Mouse (Mus musculus) limb, embryonic 11.5 days (tissue): ENCODE results near the gene Krt222. TPM values are rescaled to one million over a fixed set of nuclear protein-coding genes. Genes with fewer than 3 reads are reported as not detected.
A peak's percentile ranks its signal among the peaks of the same experiment; 100 is the strongest.

ENCODE experiments used
- ATAC-seq: fragments of 200-750 bp; cut with Nextera tagmentation; 2 replicates; pipeline ENCODE4 v1.8.0; 2017; ENCODE audit warnings: low read depth; ENCODE audit not compliant: insufficient number of reproducible peaks, low FRiP score, low TSS enrichment
- DNase-seq: peaks from one replicate; pipeline ENCODE4 v3.0.0-alpha.2; 2015; ENCODE audit warnings: low spot score
- H3K27ac ChIP-seq: fragments of 300-500 bp; sonication (generic); replicated peaks from 2 replicates; pipeline ENCODE4 v1.5.1; 2014; ENCODE audit warnings: low read depth, mild to moderate bottlenecking, low read length
- H3K27me3 ChIP-seq: fragments of 300-500 bp; sonication (generic); 2 replicates; pipeline ENCODE4 v1.6.1; 2014; ENCODE audit warnings: mild to moderate bottlenecking, low read length, mixed read lengths; ENCODE audit not compliant: control insufficient read depth, insufficient read depth
- H3K36me3 ChIP-seq: fragments of 300-500 bp; sonication (generic); 2 replicates; pipeline ENCODE4 v1.6.1; 2014; ENCODE audit warnings: mild to moderate bottlenecking, low read length, moderate library complexity, mixed read lengths; ENCODE audit not compliant: control insufficient read depth, insufficient read depth
- H3K4me1 ChIP-seq: fragments of 300-500 bp; sonication (generic); 2 replicates; pipeline ENCODE4 v1.6.1; 2014; ENCODE audit warnings: low read length, mixed read lengths; ENCODE audit not compliant: control insufficient read depth, insufficient read depth
- H3K4me2 ChIP-seq: fragments of 300-500 bp; sonication (generic); 2 replicates; pipeline ENCODE4 v1.6.1; 2014; ENCODE audit warnings: low read depth, mild to moderate bottlenecking, moderate library complexity; ENCODE audit not compliant: severe bottlenecking
- H3K4me3 ChIP-seq: fragments of 300-500 bp; sonication (generic); 2 replicates; pipeline ENCODE4 v1.5.1; 2014; ENCODE audit warnings: low read depth, low read length
- H3K9ac ChIP-seq: fragments of 300-500 bp; sonication (generic); 2 replicates; pipeline ENCODE4 v1.6.1; 2014; ENCODE audit warnings: mild to moderate bottlenecking, low read length
- H3K9me3 ChIP-seq: fragments of 300-500 bp; sonication (generic); 2 replicates; pipeline ENCODE4 v1.6.1; 2016; ENCODE audit warnings: low read length; ENCODE audit not compliant: control insufficient read depth
- WGBS: fragments of 180-500 bp; shearing (Covaris S2); extraction: QIAGEN DNeasy Blood & Tissue Kit; methylation state at CpG from one replicate; pipeline ENCODE4 v1.1.7; 2014; 5-methylcytosine and 5-hydroxymethylcytosine counted together
- polyA plus RNA-seq: library from polyadenylated mRNA; unstranded; fragments of >200 nt; fragmentation: Nextera tagmentation; extraction: Ambion mirVana; gene quantifications from 2 replicates; pipeline ENCODE4 v1.2.1, GENCODE M21; 2014

Krt222 gene
- polyA plus RNA-seq = 0.13 and 0.16 TPM in 2 replicates

DNA sequence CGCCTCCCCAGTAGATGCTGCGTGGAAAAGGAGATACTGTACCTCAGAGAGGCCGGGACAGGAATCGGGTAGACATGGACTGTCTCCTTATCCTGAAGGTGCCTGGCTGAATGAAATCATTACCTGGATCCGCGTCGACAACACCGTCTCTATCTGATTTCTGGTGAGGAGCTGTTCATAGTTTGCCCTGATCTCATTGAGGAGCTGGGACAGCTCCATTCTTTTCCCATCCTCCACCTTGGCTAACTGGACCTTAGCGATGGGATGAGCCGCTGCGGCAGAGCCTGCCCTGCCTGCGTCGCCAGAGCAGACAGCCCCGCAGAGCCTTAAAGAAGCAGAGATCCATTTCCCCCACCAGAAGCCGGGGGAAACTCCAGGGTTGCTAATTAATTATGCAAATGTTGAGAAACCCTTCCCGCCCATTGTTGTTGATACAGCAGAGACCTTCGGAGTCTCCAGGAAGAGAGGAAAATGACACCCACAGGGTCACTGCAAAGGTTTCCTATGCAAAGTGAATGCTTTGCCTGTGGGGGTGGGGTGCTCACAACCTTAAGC, at the start of gene Krt222:
Gene Krt222, minus strand, starts transcription at position 266 of the 555 bp plus-strand sequence.
- H3K27me3 ChIP-seq = no peaks in the 10 kb centered on the region
- H3K9ac ChIP-seq = no peak within 1 kb of the TSS
- H3K4me3 ChIP-seq = peak within 1 kb of the TSS; percentile 16; the same call in 1 of the 2 replicates
- no peak for DNase-seq
- no peak for ATAC-seq
- H3K4me1 ChIP-seq = peaks cover 4% of the 10 kb centered on the region; the same call in 1 of the 2 replicates
- H3K4me2 ChIP-seq = peak within 1 kb of the TSS; percentile 37; the same call in 1 of the 2 replicates
- no peaks in the 10 kb centered on the region for H3K9me3 ChIP-seq
- 5% methylated on average over 17 of the region's 17 CpGs for WGBS
- no peaks in the 10 kb centered on the region for H3K36me3 ChIP-seq
- H3K27ac ChIP-seq = no peak within 1 kb of the TSS

DNA sequence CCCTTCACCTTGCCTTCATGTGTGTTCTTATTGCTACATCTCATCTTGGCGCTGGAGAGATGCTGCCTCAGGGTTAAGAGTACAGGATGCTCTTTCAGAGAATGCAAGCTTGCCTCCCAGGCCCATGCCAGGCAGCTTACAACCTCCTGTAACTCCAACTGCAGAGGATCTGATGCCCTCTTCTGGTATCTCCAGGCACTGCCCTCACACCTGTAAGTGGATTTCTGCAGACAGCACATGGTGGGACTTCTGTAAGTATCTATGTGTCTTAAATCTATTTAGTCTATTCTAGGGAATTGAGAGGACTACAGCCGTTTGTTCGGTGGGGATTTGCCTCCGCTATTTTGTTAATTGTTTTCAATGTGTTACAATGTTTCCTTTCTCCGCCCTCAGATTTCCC, 49.0 kb upstream of the Krt222 start:
- H3K27me3 ChIP-seq = no peaks in the 10 kb centered on the region
- no peak overlapping the region for H3K27ac ChIP-seq
- H3K36me3 ChIP-seq = no peaks in the 10 kb centered on the region
- H3K4me3 ChIP-seq = no peak overlapping the region
- H3K4me1 ChIP-seq = no peaks in the 10 kb centered on the region
- no peak overlapping the region for H3K9ac ChIP-seq
- no peak overlapping the region for H3K4me2 ChIP-seq
- ATAC-seq = no peak
- WGBS = 63% methylated on average over 5 of the region's 5 CpGs
- no peaks in the 10 kb centered on the region for H3K9me3 ChIP-seq
- DNase-seq = peak; percentile 61

DNA sequence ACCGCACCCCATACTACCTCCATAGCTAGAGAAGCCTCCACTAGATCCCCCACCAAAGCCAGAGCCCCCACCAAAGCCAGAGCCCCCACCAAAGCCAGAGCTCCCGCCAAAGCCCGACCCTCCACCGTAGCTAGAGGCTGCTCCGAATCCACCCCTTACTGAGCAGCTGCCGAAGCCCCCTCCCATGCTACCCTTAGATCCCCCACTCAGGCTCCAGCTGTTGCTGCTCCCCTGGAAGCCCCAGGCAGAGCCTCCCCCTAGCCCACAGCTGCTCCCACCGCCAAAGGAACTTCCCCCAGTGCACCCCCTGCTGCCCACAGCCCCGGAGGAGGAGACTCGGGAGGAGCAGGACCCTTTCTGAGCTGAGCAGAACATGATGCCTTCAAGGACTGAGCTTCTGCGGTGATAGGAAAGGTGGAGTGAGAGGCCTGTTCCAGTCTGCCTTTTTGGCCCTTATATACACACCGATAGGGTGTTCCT, 41.0 kb upstream of the Krt222 start, which contains the start of gene Krt24:
Gene Krt24, minus strand, starts transcription at position 430 of the 480 bp plus-strand sequence.
- DNase-seq (no peak), ATAC-seq (peak; percentile 31; the same call in 1 of the 2 replicates)
- no peak within 1 kb of the TSS for H3K9ac ChIP-seq
- H3K4me3 ChIP-seq = no peak within 1 kb of the TSS
- H3K4me2 ChIP-seq = no peak within 1 kb of the TSS
- no peaks in the 10 kb centered on the region for H3K27me3 ChIP-seq
- no peaks in the 10 kb centered on the region for H3K9me3 ChIP-seq
- WGBS = 43% methylated on average over 11 of the region's 11 CpGs
- no peaks in the 10 kb centered on the region for H3K4me1 ChIP-seq
- H3K27ac ChIP-seq = no peak within 1 kb of the TSS
- H3K36me3 ChIP-seq = no peaks in the 10 kb centered on the region

DNA sequence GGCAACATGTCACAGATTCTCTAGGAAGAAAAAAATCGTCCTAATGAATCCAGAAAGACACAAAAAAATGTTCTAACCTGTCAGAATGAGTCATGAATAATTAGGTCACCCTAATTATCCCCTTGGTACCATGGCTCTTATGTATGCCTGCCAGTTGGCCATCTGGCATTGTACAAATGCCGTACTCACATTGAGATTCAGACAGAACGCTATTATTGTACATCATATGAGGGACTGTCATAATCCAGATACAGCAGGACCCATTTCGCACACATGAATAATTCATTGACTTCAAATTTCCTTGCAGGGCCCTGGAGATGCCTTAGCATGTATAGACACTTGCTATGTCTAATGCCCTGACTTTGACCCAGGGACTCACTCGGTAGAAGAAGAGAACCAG, 40.1 kb upstream of the Krt222 start:
- Histone ChIP-seq H3K9me3 (no peaks in the 10 kb centered on the region), H3K4me2 (no peak overlapping the region), H3K4me1 (no peaks in the 10 kb centered on the region), H3K27me3 (no peaks in the 10 kb centered on the region), H3K27ac (no peak overlapping the region), H3K36me3 (no peaks in the 10 kb centered on the region), H3K9ac (no peak overlapping the region), H3K4me3 (no peak overlapping the region)
- DNase-seq (no peak), ATAC-seq (no peak)
- WGBS = 88% methylated on average over 5 of the region's 5 CpGs

DNA sequence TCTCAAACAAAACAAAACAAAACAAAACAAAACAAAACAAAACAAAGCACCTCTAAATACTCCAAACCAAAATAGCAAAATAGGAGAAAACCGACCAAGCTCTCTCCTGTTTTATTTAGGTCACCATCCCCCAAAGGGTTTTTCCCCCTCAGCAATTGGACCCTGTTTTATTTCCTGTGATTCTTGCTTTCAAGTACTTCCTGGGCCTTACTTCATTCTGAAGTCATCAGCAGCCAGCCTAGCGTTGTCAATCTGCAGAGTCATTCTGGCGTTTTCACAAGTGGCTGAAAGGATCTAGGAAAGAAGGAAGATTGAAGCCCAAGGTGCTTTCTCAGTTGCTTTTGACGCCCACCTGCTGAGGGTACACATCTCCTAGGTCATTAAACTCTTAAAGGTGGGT, 39.4 kb upstream of the Krt222 start:
- Histone ChIP-seq H3K4me1 (no peaks in the 10 kb centered on the region), H3K9me3 (no peaks in the 10 kb centered on the region), H3K36me3 (no peaks in the 10 kb centered on the region), H3K27ac (no peak overlapping the region), H3K27me3 (no peaks in the 10 kb centered on the region), H3K4me3 (no peak overlapping the region), H3K4me2 (no peak overlapping the region), H3K9ac (no peak overlapping the region)
- 54% methylated on average over 4 of the region's 4 CpGs for WGBS
- DNase-seq (no peak), ATAC-seq (no peak)

DNA sequence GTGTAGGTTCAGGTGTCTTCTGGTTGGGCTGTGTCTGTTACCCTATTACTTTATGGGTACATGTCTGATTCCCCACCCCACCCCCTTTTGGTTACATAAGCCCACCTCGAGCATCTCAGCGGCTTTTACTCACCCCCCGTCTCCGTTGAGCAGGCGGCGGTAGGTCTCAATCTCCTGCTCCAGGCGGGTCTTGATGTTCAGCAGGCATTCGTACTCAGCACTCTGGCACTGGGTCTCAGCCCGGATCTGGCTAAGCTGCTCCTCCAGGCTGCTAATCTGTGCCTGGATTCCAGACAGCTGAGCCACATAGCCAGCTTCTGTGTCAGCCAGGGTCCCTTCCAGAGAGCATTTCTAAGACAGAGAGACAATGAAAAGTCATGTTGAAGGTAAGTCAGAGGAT, 37.2 kb upstream of the Krt222 start:
- no peaks in the 10 kb centered on the region for H3K27me3 ChIP-seq
- H3K4me3 ChIP-seq = no peak overlapping the region
- H3K4me2 ChIP-seq = no peak overlapping the region
- H3K27ac ChIP-seq = no peak overlapping the region
- 72% methylated on average over 9 of the region's 9 CpGs for WGBS
- no peaks in the 10 kb centered on the region for H3K4me1 ChIP-seq
- DNase-seq (no peak), ATAC-seq (no peak)
- H3K36me3 ChIP-seq = no peaks in the 10 kb centered on the region
- H3K9ac ChIP-seq = no peak overlapping the region
- no peaks in the 10 kb centered on the region for H3K9me3 ChIP-seq

DNA sequence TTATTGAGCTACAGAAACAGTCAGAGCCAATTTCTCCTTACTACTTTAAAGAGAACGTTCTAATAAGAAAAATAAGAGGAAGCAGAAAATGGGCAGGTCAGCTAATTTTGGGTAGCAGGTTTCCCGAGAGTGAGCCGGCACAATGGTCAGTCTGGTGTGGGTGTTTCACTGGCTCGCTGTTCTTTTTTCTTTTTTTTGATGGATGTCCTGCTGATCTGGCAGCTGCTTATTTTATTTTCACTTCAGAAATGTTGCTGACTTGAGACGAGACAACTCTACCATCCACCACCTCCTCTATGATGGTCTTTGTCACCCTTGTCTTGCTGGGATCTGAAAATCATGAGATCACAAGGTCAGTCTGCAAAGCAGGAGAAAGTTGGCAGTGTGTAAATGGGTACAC, 36.1 kb upstream of the Krt222 start:
- no peaks in the 10 kb centered on the region for H3K9me3 ChIP-seq
- H3K27ac ChIP-seq = no peak overlapping the region
- H3K27me3 ChIP-seq = no peaks in the 10 kb centered on the region
- H3K9ac ChIP-seq = no peak overlapping the region
- H3K36me3 ChIP-seq = no peaks in the 10 kb centered on the region
- H3K4me3 ChIP-seq = no peak overlapping the region
- DNase-seq (no peak), ATAC-seq (no peak)
- WGBS = 85% methylated on average over 5 of the region's 5 CpGs
- H3K4me1 ChIP-seq = no peaks in the 10 kb centered on the region
- H3K4me2 ChIP-seq = no peak overlapping the region

DNA sequence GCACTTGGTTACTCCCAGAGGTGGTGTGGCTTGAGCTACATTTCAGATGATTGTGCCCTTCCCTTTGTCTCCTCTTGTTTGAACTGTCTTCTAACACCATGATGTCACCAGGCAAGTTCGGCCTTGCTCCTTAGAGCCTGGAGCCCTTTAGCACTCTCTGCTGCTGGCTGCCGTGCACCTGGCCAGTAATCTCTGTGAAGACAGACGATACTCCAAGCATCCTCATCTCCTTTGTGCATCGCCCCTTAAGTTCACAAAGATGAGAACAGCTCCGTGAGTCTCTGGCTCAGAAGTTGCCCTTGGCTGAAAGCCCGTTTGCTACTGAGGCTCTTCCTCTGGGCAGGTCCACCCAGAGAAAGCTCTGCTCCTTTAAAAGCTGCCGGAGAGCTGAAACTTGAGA, 32.9 kb upstream of the Krt222 start:
- no peak overlapping the region for H3K4me3 ChIP-seq
- H3K4me2 ChIP-seq = no peak overlapping the region
- H3K27me3 ChIP-seq = no peaks in the 10 kb centered on the region
- DNase-seq (no peak), ATAC-seq (no peak)
- H3K9me3 ChIP-seq = no peaks in the 10 kb centered on the region
- WGBS = 55% methylated on average over 7 of the region's 7 CpGs
- H3K36me3 ChIP-seq = no peaks in the 10 kb centered on the region
- H3K27ac ChIP-seq = no peak overlapping the region
- no peak overlapping the region for H3K9ac ChIP-seq
- no peaks in the 10 kb centered on the region for H3K4me1 ChIP-seq

DNA sequence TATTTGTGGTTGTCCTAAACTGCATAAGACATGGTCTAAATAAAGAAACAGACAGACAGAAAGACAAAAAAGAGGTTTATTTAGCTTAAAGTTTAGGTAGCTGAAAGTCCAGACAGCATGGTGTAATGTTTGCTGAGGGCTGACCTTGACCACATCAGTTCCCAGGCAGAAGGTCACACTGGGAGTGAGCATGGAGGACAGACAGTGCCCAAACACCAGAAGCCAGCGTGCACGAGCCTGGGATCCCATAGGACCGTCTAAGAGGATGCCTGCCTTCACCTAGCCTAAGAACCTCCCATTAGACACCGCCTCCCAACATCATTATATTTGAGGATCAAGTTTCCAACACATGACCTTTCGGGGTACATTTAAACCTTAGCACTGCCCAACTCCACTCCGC, 31.7 kb upstream of the Krt222 start:
- Histone ChIP-seq H3K9me3 (no peaks in the 10 kb centered on the region), H3K36me3 (no peaks in the 10 kb centered on the region), H3K9ac (no peak overlapping the region), H3K4me1 (no peaks in the 10 kb centered on the region), H3K4me3 (no peak overlapping the region), H3K4me2 (no peak overlapping the region), H3K27me3 (no peaks in the 10 kb centered on the region), H3K27ac (no peak overlapping the region)
- 82% methylated on average over 6 of the region's 6 CpGs for WGBS
- no peak for DNase-seq
- no peak for ATAC-seq
